In genomic region chr3:90586906-90587305, GRCm38 (mm10) we compare ENCODE assay signal across 8 mouse cellular contexts. TPM values are rescaled to one million over a fixed set of nuclear protein-coding genes. Genes with fewer than 3 reads are reported as not detected.
DNase-seq lines count a peak whose midpoint lies in the region; ATAC-seq lines count a peak whose summit lies in the region.
"Had no signal": no experiment of that assay in that cellular context is flagged by ENCODE, and none has a peak within 500 bp of the region (broad histone marks: within the 10 kb centered on the region; RNA-seq: fewer than 3 reads in every experiment).

No protein-coding gene starts in this region.

- H3K4me3 ChIP-seq in liver, embryonic 13.5 days (replicated peaks), result no peak overlapping the region
- no peak overlapping the region for H3K4me3 ChIP-seq in neural tube, embryonic 15.5 days (replicated peaks)

- H3K27ac ChIP-seq in liver, embryonic 13.5 days, result no peak overlapping the region
- H3K27ac ChIP-seq in neural tube, embryonic 15.5 days (replicated peaks), result no peak overlapping the region

- peak; percentile 79 for DNase-seq in MEL-GATA-1-ER (ENCODE audit: extremely low read depth, low read depth)
- peak; percentile 27 to 40 for DNase-seq in adrenal gland, postnatal 4 days (ENCODE audit: low spot score in 2 of 2)
- peak; percentile 74 to 79 for DNase-seq in heart, postnatal 10 days
- peak; percentile 14 for DNase-seq in liver, embryonic 13.5 days
- peak; percentile 76 to 88 for DNase-seq in spleen, adult 18-20 months
- DNase-seq in retina, postnatal 1 day, result no peak

- intact Hi-C loops in heart, postnatal 10 days (cut with DNase I), result loop anchor here (5.0 kb wide), 2 partner anchors 65 to 120 kb away; partner anchors contain the start of gene S100a7a

- 17% methylated on average over 10 of the region's 10 CpGs for WGBS in liver, embryonic 13.5 days (ENCODE audit: insufficient replicate concordance)
- 79% methylated on average over 10 of the region's 10 CpGs for WGBS in neural tube, embryonic 15.5 days

- peak; percentile 45 for ATAC-seq in liver, embryonic 13.5 days (ENCODE audit: low read depth)
- ATAC-seq in neural tube, embryonic 15.5 days (ENCODE audit: low FRiP score), result no peak

- no peak overlapping the region for H3K4me2 ChIP-seq in liver, embryonic 13.5 days
- H3K4me2 ChIP-seq in neural tube, embryonic 15.5 days, result no peak overlapping the region

- H3K36me3 ChIP-seq in liver, embryonic 13.5 days, result no peaks in the 10 kb centered on the region
- H3K36me3 ChIP-seq in neural tube, embryonic 15.5 days, result no peaks in the 10 kb centered on the region

- no peaks in the 10 kb centered on the region for H3K9me3 ChIP-seq in liver, embryonic 13.5 days (replicated peaks)
- no peaks in the 10 kb centered on the region for H3K9me3 ChIP-seq in neural tube, embryonic 15.5 days (replicated peaks)

- no peaks in the 10 kb centered on the region for H3K4me1 ChIP-seq in liver, embryonic 13.5 days (replicated peaks)
- no peaks in the 10 kb centered on the region for H3K4me1 ChIP-seq in neural tube, embryonic 15.5 days

- H3K27me3 ChIP-seq in liver, embryonic 13.5 days, result no peaks in the 10 kb centered on the region
- H3K27me3 ChIP-seq in neural tube, embryonic 15.5 days (replicated peaks), result no peaks in the 10 kb centered on the region

- no peak overlapping the region for H3K9ac ChIP-seq in liver, embryonic 13.5 days
- H3K9ac ChIP-seq in neural tube, embryonic 15.5 days (replicated peaks), result no peak overlapping the region

RNA-seq across cellular contexts. Expression of gene S100a2, which starts 3.1 kb away (rescaled TPM):
- not detected for total RNA-seq in adrenal gland, postnatal 4 days (2021)
- not detected for total RNA-seq in heart, postnatal 10 days (2021)
- not detected in 2 replicates for polyA plus RNA-seq in liver, embryonic 13.5 days (2015; fragmentation: Nextera tagmentation; extraction: Ambion mirVana)
- polyA plus RNA-seq in neural tube, embryonic 15.5 days (2015; fragmentation: Nextera tagmentation; extraction: Ambion mirVana), result not detected in 2 replicates
- total RNA-seq: left cerebral cortex, adult 18-20 months had no signal

RNA-seq across cellular contexts. Expression of gene Gm42674, which starts 14.8 kb away (rescaled TPM):
- total RNA-seq in adrenal gland, postnatal 4 days (2021), result not detected
- not detected for total RNA-seq in heart, postnatal 10 days (2021)
- polyA plus RNA-seq in liver, embryonic 13.5 days (2015; fragmentation: Nextera tagmentation; extraction: Ambion mirVana), result not detected in 2 replicates
- not detected in 2 replicates for polyA plus RNA-seq in neural tube, embryonic 15.5 days (2015; fragmentation: Nextera tagmentation; extraction: Ambion mirVana)
- total RNA-seq: left cerebral cortex, adult 18-20 months had no signal

RNA-seq across cellular contexts. Expression of gene S100a4, which starts 16.7 kb away (rescaled TPM):
- 10 to 100 TPM; 11.4 to 14.7 TPM for total RNA-seq in adrenal gland, postnatal 4 days (2021)
- 10 to 100 TPM; 10.3 to 11.7 TPM for total RNA-seq in heart, postnatal 10 days (2021)
- polyA plus RNA-seq in liver, embryonic 13.5 days (2015; fragmentation: Nextera tagmentation; extraction: Ambion mirVana), result 0.58 and 0.59 TPM in 2 replicates
- polyA plus RNA-seq in neural tube, embryonic 15.5 days (2015; fragmentation: Nextera tagmentation; extraction: Ambion mirVana), result 1.2 and 10.7 TPM in 2 replicates

RNA-seq across cellular contexts. Expression of gene S100a5, which starts 21.4 kb away (rescaled TPM):
- total RNA-seq in adrenal gland, postnatal 4 days (2021), result not detected
- total RNA-seq in heart, postnatal 10 days (2021), result not detected
- polyA plus RNA-seq in liver, embryonic 13.5 days (2015; fragmentation: Nextera tagmentation; extraction: Ambion mirVana), result not detected in 2 replicates
- not detected in 2 replicates for polyA plus RNA-seq in neural tube, embryonic 15.5 days (2015; fragmentation: Nextera tagmentation; extraction: Ambion mirVana)
- total RNA-seq: left cerebral cortex, adult 18-20 months had no signal

RNA-seq across cellular contexts. Expression of gene S100a6, which starts 25.8 kb away (rescaled TPM):
- total RNA-seq in adrenal gland, postnatal 4 days (2021), result 10 to 100 TPM; 71.7 to 72.5 TPM
- total RNA-seq in heart, postnatal 10 days (2021), result 10 to 100 TPM; 81.8 to 85.3 TPM
- polyA plus RNA-seq in liver, embryonic 13.5 days (2015; fragmentation: Nextera tagmentation; extraction: Ambion mirVana), result 6.1 and 7.2 TPM in 2 replicates
- 43.6 and 90.4 TPM in 2 replicates for polyA plus RNA-seq in neural tube, embryonic 15.5 days (2015; fragmentation: Nextera tagmentation; extraction: Ambion mirVana)
